Mouse (Mus musculus) lung, postnatal 36 days (tissue): ENCODE data around the gene Zfp324.

ENCODE experiments used
- DNase-seq: peaks from one replicate; pipeline ENCODE4 v3.0.0; 2022; ENCODE audit warnings: mixed read lengths

Gene Zfp324

GRCm38 (mm10) chr7:13010005-13010908, 44.6 kb downstream of the Zfp324 start, which contains the start of gene Zbtb45:
Gene Zbtb45 (minus strand): TSS chr7:13010034.
- no peak for DNase-seq

- DNase-seq = no peak
These were observed 48.0 kb downstream of the Zfp324 start for GRCm38 (mm10) chr7:13013671-13014070.

- DNase-seq = no peak
These were observed 48.7 kb downstream of the Zfp324 start for GRCm38 (mm10) chr7:13014275-13014839.

GRCm38 (mm10) chr7:13015217-13015616, 49.6 kb downstream of the Zfp324 start:
- DNase-seq = no peak

- DNase-seq = peak; percentile 88
These were observed 57.3 kb downstream of the Zfp324 start for GRCm38 (mm10) chr7:13022773-13023535.
